Mouse (Mus musculus): Measurements from ENCODE around the gene Foxk1. TPM values are rescaled to one million over a fixed set of nuclear protein-coding genes. Genes with fewer than 3 reads are reported as not detected.

Foxk1 gene
- polyA plus RNA-seq, 1 experiment from 2014 or later = 3.0 TPM

- H3K36me3 ChIP-seq (ENCODE audit: control insufficient read depth, insufficient read depth, low read length) = no peaks in the 10 kb centered on the region
- H3K4me1 ChIP-seq (ENCODE audit: control insufficient read depth, insufficient read depth, low read length) = peaks cover 52% of the 10 kb centered on the region
- no peak overlapping the region for H3K4me3 ChIP-seq (ENCODE audit: low read depth, low read length)
- WGBS (ENCODE audit: insufficient replicate concordance) = 92% methylated on average over 4 of the region's 4 CpGs
- H3K27ac ChIP-seq (ENCODE audit: low read depth, low read length) = no peak overlapping the region
- H3K9ac ChIP-seq (ENCODE audit: low read depth, low read length) = no peak overlapping the region
- no peaks in the 10 kb centered on the region for H3K9me3 ChIP-seq (replicated peaks; ENCODE audit: control insufficient read depth, low read length)
- H3K4me2 ChIP-seq = no peak overlapping the region
- no peak for ATAC-seq (replicated peaks; ENCODE audit: insufficient number of reproducible peaks, low FRiP score, low TSS enrichment)
- H3K27me3 ChIP-seq (ENCODE audit: control insufficient read depth, insufficient read depth, low read length) = no peaks in the 10 kb centered on the region
Measured at GRCm38 (mm10) chr5:142418419-142418818, 17.1 kb downstream of the Foxk1 start.

DNA sequence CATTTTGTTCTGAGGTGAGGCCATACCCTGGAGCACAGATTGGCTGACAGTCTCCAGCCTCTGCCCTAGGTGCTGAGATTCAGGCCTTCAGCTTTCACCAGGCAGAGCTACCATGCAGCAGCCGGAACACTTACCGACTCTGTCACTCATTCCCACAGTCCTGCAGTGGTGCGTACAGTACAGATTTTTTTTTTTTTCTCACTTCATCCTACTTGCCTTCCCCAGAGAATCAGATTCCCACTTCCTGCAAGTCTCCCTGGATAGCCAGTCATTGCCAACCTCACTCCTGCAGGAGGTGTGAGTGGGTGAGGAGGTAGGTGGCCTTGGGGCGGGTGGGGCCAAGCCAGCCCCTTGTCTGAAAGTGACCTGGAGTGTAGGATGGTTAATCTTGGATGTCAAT is 19.0 kb downstream of the Foxk1 start:
- peak overlapping the region; percentile 24; the same call in 1 of the 2 replicates for H3K27ac ChIP-seq (ENCODE audit: low read depth, low read length)
- WGBS (ENCODE audit: insufficient replicate concordance) = 77% methylated on average over 4 of the region's 4 CpGs
- no peak overlapping the region for H3K4me2 ChIP-seq
- no peak for ATAC-seq (replicated peaks; ENCODE audit: insufficient number of reproducible peaks, low FRiP score, low TSS enrichment)
- H3K9ac ChIP-seq (ENCODE audit: low read depth, low read length) = no peak overlapping the region
- no peak overlapping the region for H3K4me3 ChIP-seq (ENCODE audit: low read depth, low read length)
- H3K4me1 ChIP-seq (ENCODE audit: control insufficient read depth, insufficient read depth, low read length) = peaks cover 56% of the 10 kb centered on the region
- H3K27me3 ChIP-seq (ENCODE audit: control insufficient read depth, insufficient read depth, low read length) = no peaks in the 10 kb centered on the region
- no peaks in the 10 kb centered on the region for H3K9me3 ChIP-seq (replicated peaks; ENCODE audit: control insufficient read depth, low read length)
- no peaks in the 10 kb centered on the region for H3K36me3 ChIP-seq (ENCODE audit: control insufficient read depth, insufficient read depth, low read length)

DNA sequence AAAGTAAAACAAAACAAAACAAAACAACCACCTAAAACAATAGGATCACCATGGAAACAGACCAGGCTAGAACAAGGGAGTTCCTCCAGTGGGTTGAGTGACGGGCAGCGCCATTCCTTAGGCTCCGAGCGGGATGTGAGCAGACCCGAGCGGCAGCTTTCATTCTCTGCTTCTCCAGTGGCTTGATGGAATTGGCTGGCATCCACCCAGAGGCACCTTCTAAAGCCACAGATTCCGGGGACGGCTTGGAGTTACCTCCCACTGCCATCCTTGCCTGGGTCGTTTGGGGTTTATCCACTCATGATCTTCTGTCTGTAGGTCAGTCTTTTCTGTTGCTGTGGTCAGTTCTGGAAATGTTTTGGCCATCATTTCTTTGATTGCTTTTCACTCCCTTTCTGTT is 19.6 kb downstream of the Foxk1 start:
- Histone ChIP-seq H3K36me3 (ENCODE audit: control insufficient read depth, insufficient read depth, low read length) (no peaks in the 10 kb centered on the region), H3K4me1 (ENCODE audit: control insufficient read depth, insufficient read depth, low read length) (peaks cover 58% of the 10 kb centered on the region), H3K9ac (ENCODE audit: low read depth, low read length) (no peak overlapping the region), H3K9me3 (replicated peaks; ENCODE audit: control insufficient read depth, low read length) (no peaks in the 10 kb centered on the region), H3K4me2 (no peak overlapping the region), H3K27ac (ENCODE audit: low read depth, low read length) (no peak overlapping the region), H3K4me3 (ENCODE audit: low read depth, low read length) (no peak overlapping the region), H3K27me3 (ENCODE audit: control insufficient read depth, insufficient read depth, low read length) (no peaks in the 10 kb centered on the region)
- 81% methylated on average over 9 of the region's 9 CpGs for WGBS (ENCODE audit: insufficient replicate concordance)
- ATAC-seq (replicated peaks; ENCODE audit: insufficient number of reproducible peaks, low FRiP score, low TSS enrichment) = no peak

- no peak overlapping the region for H3K27ac ChIP-seq (ENCODE audit: low read depth, low read length)
- H3K36me3 ChIP-seq (ENCODE audit: control insufficient read depth, insufficient read depth, low read length) = no peaks in the 10 kb centered on the region
- no peaks in the 10 kb centered on the region for H3K27me3 ChIP-seq (ENCODE audit: control insufficient read depth, insufficient read depth, low read length)
- H3K9ac ChIP-seq (ENCODE audit: low read depth, low read length) = no peak overlapping the region; the same call in 1 of the 2 replicates
- no peak overlapping the region for H3K4me3 ChIP-seq (ENCODE audit: low read depth, low read length)
- H3K9me3 ChIP-seq (replicated peaks; ENCODE audit: control insufficient read depth, low read length) = no peaks in the 10 kb centered on the region
- no peak overlapping the region for H3K4me2 ChIP-seq
- WGBS (ENCODE audit: insufficient replicate concordance) = 72% methylated on average over 5 of the region's 5 CpGs
- peaks cover 56% of the 10 kb centered on the region for H3K4me1 ChIP-seq (ENCODE audit: control insufficient read depth, insufficient read depth, low read length)
- ATAC-seq (replicated peaks; ENCODE audit: insufficient number of reproducible peaks, low FRiP score, low TSS enrichment) = no peak
Measured at GRCm38 (mm10) chr5:142421886-142422285, 20.6 kb downstream of the Foxk1 start.

- Histone ChIP-seq H3K9ac (ENCODE audit: low read depth, low read length) (no peak overlapping the region), H3K9me3 (replicated peaks; ENCODE audit: control insufficient read depth, low read length) (no peaks in the 10 kb centered on the region), H3K4me1 (ENCODE audit: control insufficient read depth, insufficient read depth, low read length) (peaks cover 55% of the 10 kb centered on the region), H3K36me3 (ENCODE audit: control insufficient read depth, insufficient read depth, low read length) (no peaks in the 10 kb centered on the region), H3K4me2 (no peak overlapping the region), H3K4me3 (ENCODE audit: low read depth, low read length) (no peak overlapping the region), H3K27ac (ENCODE audit: low read depth, low read length) (no peak overlapping the region), H3K27me3 (ENCODE audit: control insufficient read depth, insufficient read depth, low read length) (no peaks in the 10 kb centered on the region)
- 83% methylated on average over 10 of the region's 10 CpGs for WGBS (ENCODE audit: insufficient replicate concordance)
- no peak for ATAC-seq (replicated peaks; ENCODE audit: insufficient number of reproducible peaks, low FRiP score, low TSS enrichment)
Measured at GRCm38 (mm10) chr5:142423141-142423540, 21.8 kb downstream of the Foxk1 start.

DNA sequence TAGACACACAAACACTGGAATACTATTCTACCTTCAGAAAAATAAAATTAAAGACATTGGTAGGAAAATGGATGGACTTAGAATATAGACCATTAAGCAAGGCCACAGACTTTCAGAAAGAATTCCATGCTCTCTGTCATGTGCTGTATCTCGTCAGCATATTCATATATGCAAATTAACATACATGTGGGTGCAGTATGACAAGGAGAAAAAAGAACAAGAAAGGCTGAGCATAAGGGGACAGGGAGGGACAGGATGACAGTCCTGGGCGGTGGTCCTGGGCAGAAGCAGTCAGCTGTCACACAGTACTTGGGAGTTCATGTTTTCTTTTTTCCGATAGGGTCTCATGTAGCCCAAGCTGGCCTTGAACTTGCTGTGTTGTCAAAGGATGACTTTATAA is 22.4 kb downstream of the Foxk1 start:
- H3K9ac ChIP-seq (ENCODE audit: low read depth, low read length) = no peak overlapping the region
- no peak for ATAC-seq (replicated peaks; ENCODE audit: insufficient number of reproducible peaks, low FRiP score, low TSS enrichment)
- H3K27me3 ChIP-seq (ENCODE audit: control insufficient read depth, insufficient read depth, low read length) = no peaks in the 10 kb centered on the region
- no peaks in the 10 kb centered on the region; the same call in 1 of the 2 replicates for H3K36me3 ChIP-seq (ENCODE audit: control insufficient read depth, insufficient read depth, low read length)
- WGBS (ENCODE audit: insufficient replicate concordance) = 54% methylated on average over 3 of the region's 3 CpGs
- H3K9me3 ChIP-seq (replicated peaks; ENCODE audit: control insufficient read depth, low read length) = no peaks in the 10 kb centered on the region
- no peak overlapping the region for H3K4me2 ChIP-seq
- no peak overlapping the region for H3K4me3 ChIP-seq (ENCODE audit: low read depth, low read length)
- H3K4me1 ChIP-seq (ENCODE audit: control insufficient read depth, insufficient read depth, low read length) = peaks cover 54% of the 10 kb centered on the region
- no peak overlapping the region for H3K27ac ChIP-seq (ENCODE audit: low read depth, low read length)

DNA sequence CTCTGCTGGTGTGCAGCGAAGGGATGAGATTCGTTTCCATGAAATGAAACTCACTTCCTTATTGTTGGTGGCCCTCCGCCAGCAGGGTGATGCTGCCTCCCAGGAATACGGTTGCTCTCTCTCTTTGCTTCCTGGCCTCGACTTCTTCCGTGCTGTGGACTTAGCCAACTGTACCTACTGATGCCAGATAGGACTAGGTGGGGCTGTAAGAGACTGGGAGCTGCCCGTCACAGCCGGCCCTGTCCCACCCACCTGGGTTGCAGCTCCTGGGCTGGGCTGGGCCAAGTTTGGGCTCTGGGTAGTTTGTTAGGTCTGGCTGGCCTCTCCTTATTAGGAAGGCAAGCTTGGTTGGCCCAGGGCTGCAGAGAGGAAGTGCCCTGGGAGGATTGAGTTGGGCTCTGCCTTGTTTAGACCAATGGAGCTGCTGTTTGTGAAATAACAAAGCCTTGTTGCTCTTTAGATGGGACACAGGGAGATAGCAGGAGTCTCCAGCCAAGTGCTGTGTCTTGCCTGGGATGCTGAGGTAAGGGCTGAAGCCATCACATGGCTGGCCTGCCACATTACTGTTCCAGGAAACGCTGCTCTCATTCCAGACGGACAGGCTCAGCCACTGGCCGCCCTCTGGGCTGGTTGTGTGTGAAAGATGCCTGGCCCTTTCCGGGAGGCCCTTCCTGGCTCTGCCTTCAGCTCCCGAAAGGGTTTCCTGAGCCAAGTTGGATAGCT is 23.5 kb downstream of the Foxk1 start:
- WGBS (ENCODE audit: insufficient replicate concordance) = 34% methylated on average over 13 of the region's 13 CpGs
- Histone ChIP-seq H3K4me3 (ENCODE audit: low read depth, low read length) (no peak overlapping the region), H3K4me2 (peak overlapping the region; percentile 9), H3K4me1 (ENCODE audit: control insufficient read depth, insufficient read depth, low read length) (peaks cover 52% of the 10 kb centered on the region), H3K36me3 (ENCODE audit: control insufficient read depth, insufficient read depth, low read length) (no peaks in the 10 kb centered on the region; the same call in 1 of the 2 replicates), H3K27ac (ENCODE audit: low read depth, low read length) (peak overlapping the region; percentile 82), H3K9ac (ENCODE audit: low read depth, low read length) (peak overlapping the region; percentile 23), H3K9me3 (replicated peaks; ENCODE audit: control insufficient read depth, low read length) (no peaks in the 10 kb centered on the region), H3K27me3 (ENCODE audit: control insufficient read depth, insufficient read depth, low read length) (no peaks in the 10 kb centered on the region)
- ATAC-seq (replicated peaks; ENCODE audit: insufficient number of reproducible peaks, low FRiP score, low TSS enrichment) = peak; percentile 53; the same call in 1 of the 2 replicates

DNA sequence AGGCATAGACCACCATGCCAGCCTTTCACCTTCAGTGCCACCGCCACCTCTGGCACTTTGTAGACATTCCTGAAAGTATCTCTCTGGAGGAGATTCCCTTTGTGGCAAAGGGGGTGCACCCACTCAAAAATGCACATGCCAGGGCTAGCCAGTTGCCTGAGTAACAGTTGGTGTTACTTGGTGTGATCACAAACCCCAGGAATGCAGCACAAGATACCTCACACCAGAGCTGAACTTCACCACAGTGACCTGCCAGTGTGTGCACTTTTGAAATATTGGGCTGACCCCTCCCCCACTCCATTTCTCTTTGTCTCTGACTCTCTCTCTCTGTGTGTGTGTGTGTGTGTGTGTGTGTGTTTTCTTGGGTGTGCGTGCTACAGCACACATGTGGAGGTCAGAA is 25.2 kb downstream of the Foxk1 start:
- no peak overlapping the region for H3K4me3 ChIP-seq (ENCODE audit: low read depth, low read length)
- peaks cover 44% of the 10 kb centered on the region for H3K4me1 ChIP-seq (ENCODE audit: control insufficient read depth, insufficient read depth, low read length)
- no peaks in the 10 kb centered on the region for H3K27me3 ChIP-seq (ENCODE audit: control insufficient read depth, insufficient read depth, low read length)
- no peak for ATAC-seq (replicated peaks; ENCODE audit: insufficient number of reproducible peaks, low FRiP score, low TSS enrichment)
- no peaks in the 10 kb centered on the region for H3K9me3 ChIP-seq (replicated peaks; ENCODE audit: control insufficient read depth, low read length)
- 85% methylated on average over 2 of the region's 2 CpGs for WGBS (ENCODE audit: insufficient replicate concordance)
- no peak overlapping the region for H3K9ac ChIP-seq (ENCODE audit: low read depth, low read length)
- H3K36me3 ChIP-seq (ENCODE audit: control insufficient read depth, insufficient read depth, low read length) = no peaks in the 10 kb centered on the region; the same call in 1 of the 2 replicates
- H3K27ac ChIP-seq (ENCODE audit: low read depth, low read length) = 0 out of 2 replicates have a peak overlapping the region, but pooled peaks have one; percentile 82
- no peak overlapping the region for H3K4me2 ChIP-seq

- Histone ChIP-seq H3K36me3 (ENCODE audit: control insufficient read depth, insufficient read depth, low read length) (no peaks in the 10 kb centered on the region; the same call in 1 of the 2 replicates), H3K9me3 (replicated peaks; ENCODE audit: control insufficient read depth, low read length) (no peaks in the 10 kb centered on the region), H3K27me3 (ENCODE audit: control insufficient read depth, insufficient read depth, low read length) (no peaks in the 10 kb centered on the region), H3K4me2 (no peak overlapping the region), H3K27ac (ENCODE audit: low read depth, low read length) (peak overlapping the region; percentile 29; the same call in 1 of the 2 replicates), H3K9ac (ENCODE audit: low read depth, low read length) (no peak overlapping the region), H3K4me3 (ENCODE audit: low read depth, low read length) (no peak overlapping the region), H3K4me1 (ENCODE audit: control insufficient read depth, insufficient read depth, low read length) (peaks cover 49% of the 10 kb centered on the region)
- ATAC-seq (replicated peaks; ENCODE audit: insufficient number of reproducible peaks, low FRiP score, low TSS enrichment) = no peak
- whole genome bisulfite sequencing (ENCODE audit: insufficient replicate concordance) = 83% methylated on average over 10 of the region's 10 CpGs
Measured at GRCm38 (mm10) chr5:142427876-142428275, 26.6 kb downstream of the Foxk1 start.
